Mouse (Mus musculus): ENCODE measurements around the gene Dnajc27. TPM values are rescaled to one million over a fixed set of nuclear protein-coding genes. Genes with fewer than 3 reads are reported as not detected.
A peak's percentile ranks its signal among the peaks of the same experiment; 100 is the strongest.

The Dnajc27 gene
- total and polyA plus RNA-seq, 3 experiments: 7.9 to 10.1 (median 9.8) TPM

GRCm38 (mm10) chr12:4038061-4039041 is 44.0 kb upstream of the Dnajc27 start, which contains the start of gene Efr3b:
Gene Efr3b, minus strand, starts transcription at chr12:4038915.
- Histone ChIP-seq H3K36me3 (replicated peaks in 1 of 2; ENCODE audit: control insufficient read depth in 1 of 2, insufficient read depth in 1 of 2, low read length in 1 of 2) (no peaks in the 10 kb centered on the region), H3K4me1 (ENCODE audit: control insufficient read depth in 1 of 2, insufficient read depth in 2 of 2) (peaks cover 2 to 19% of the 10 kb centered on the region in 2 experiments; a peak in 3 of 4 replicates), H3K27me3 (replicated peaks) (peaks cover 20% of the 10 kb centered on the region), H3K9me3 (replicated peaks; ENCODE audit: low read length) (no peaks in the 10 kb centered on the region), H3K9ac (ENCODE audit: insufficient read depth, low read depth) (peak within 1 kb of the TSS; percentile 40), H3K4me2 (ENCODE audit: insufficient read depth, low read depth, poor library complexity, severe bottlenecking) (peak within 1 kb of the TSS; percentile 77), H3K27ac (ENCODE audit: insufficient read depth, low read depth) (no peak within 1 kb of the TSS), H3K4me3 (replicated peaks in 1 of 3; ENCODE audit: low read depth in 2 of 3, low read length in 2 of 3, poor library complexity in 1 of 3) (peak within 1 kb of the TSS; percentile 38 to 67 (median 57)), H3K79me2 (replicated peaks; ENCODE audit: control insufficient read depth, extremely low read depth, insufficient read depth, poor library complexity, severe bottlenecking) (no peaks in the 10 kb centered on the region)
- TF ChIP-seq TBP (conservative IDR thresholded peaks at IDR 0.05; ENCODE audit: low read depth, low read length) (no peak), NRF1 (IDR thresholded peaks at IDR 0.05; ENCODE audit: low read depth, low read length) (0 out of 2 replicates have a peak, but pooled peaks have one; percentile 30), PAX5 (IDR thresholded peaks at IDR 0.05; ENCODE audit: low read length) (no peak), ELF1 (IDR thresholded peaks at IDR 0.05; ENCODE audit: low read depth, low read length) (no peak), CHD1 (IDR thresholded peaks at IDR 0.05; ENCODE audit: low read depth, low read length) (no peak), NELFE (IDR thresholded peaks at IDR 0.05; ENCODE audit: low read depth, low read length) (no peak), KAT2A (IDR thresholded peaks at IDR 0.05; ENCODE audit: insufficient replicate concordance, low read length) (no peak)
- in situ Hi-C loops (cut with MboI; ENCODE audit: low pct_ligation_motif_present, low pct_unique_long_range_greater_than_20kb, low sequenced_read_pairs) (loop anchor here (5.0 kb wide), 1 partner anchor 41 kb away; no protein-coding TSS in a partner anchor), dilution Hi-C loops (cut with MboI; ENCODE audit: extremely low pct_ligation_motif_present, extremely low pct_unique_long_range_greater_than_20kb, low sequenced_read_pairs) (no loop called here)
- DNase-seq (ENCODE audit: extremely low read depth): peak; percentile 74

GRCm38 (mm10) chr12:4039046-4039445 is 43.3 kb upstream of the Dnajc27 start:
- Histone ChIP-seq H3K4me3 (replicated peaks in 1 of 3; ENCODE audit: low read depth in 2 of 3, low read length in 2 of 3, poor library complexity in 1 of 3) (peak overlapping the region; percentile 38 to 67 (median 57)), H3K4me1 (ENCODE audit: control insufficient read depth in 1 of 2, insufficient read depth in 2 of 2) (peaks cover 2 to 23% of the 10 kb centered on the region in 2 experiments; a peak in 3 of 4 replicates), H3K27me3 (replicated peaks) (peaks cover 20% of the 10 kb centered on the region), H3K4me2 (ENCODE audit: insufficient read depth, low read depth, poor library complexity, severe bottlenecking) (peak overlapping the region; percentile 77), H3K9me3 (replicated peaks; ENCODE audit: low read length) (no peaks in the 10 kb centered on the region), H3K36me3 (replicated peaks in 1 of 2; ENCODE audit: control insufficient read depth in 1 of 2, insufficient read depth in 1 of 2, low read length in 1 of 2) (no peaks in the 10 kb centered on the region), H3K27ac (ENCODE audit: insufficient read depth, low read depth) (no peak overlapping the region), H3K9ac (ENCODE audit: insufficient read depth, low read depth) (no peak overlapping the region), H3K79me2 (replicated peaks; ENCODE audit: control insufficient read depth, extremely low read depth, insufficient read depth, poor library complexity, severe bottlenecking) (no peaks in the 10 kb centered on the region)
- TF ChIP-seq EP300 (IDR thresholded peaks at IDR 0.05; ENCODE audit: low read length) (no peak), ELF1 (IDR thresholded peaks at IDR 0.05; ENCODE audit: low read depth, low read length) (0 out of 2 replicates have a peak, but pooled peaks have one; percentile 8)
- in situ Hi-C loops (cut with MboI; ENCODE audit: low pct_ligation_motif_present, low pct_unique_long_range_greater_than_20kb, low sequenced_read_pairs) (loop anchor here (5.0 kb wide), 1 partner anchor 42 kb away; no protein-coding TSS in a partner anchor), dilution Hi-C loops (cut with MboI; ENCODE audit: extremely low pct_ligation_motif_present, extremely low pct_unique_long_range_greater_than_20kb, low sequenced_read_pairs) (no loop called here)
- no peak for DNase-seq (ENCODE audit: extremely low read depth)

- H3K4me2 ChIP-seq (ENCODE audit: insufficient read depth, low read depth, poor library complexity, severe bottlenecking): no peak overlapping the region
- no peak for TF ChIP-seq BHLHE40 (IDR thresholded peaks at IDR 0.05; ENCODE audit: low read depth, low read length)
- TF ChIP-seq RAD21 (IDR thresholded peaks at IDR 0.05; ENCODE audit: low read depth, low read length): no peak
- TF ChIP-seq TCF12 (IDR thresholded peaks at IDR 0.05; ENCODE audit: low read depth, low read length): no peak
- no peak for TF ChIP-seq USF2 (conservative IDR thresholded peaks at IDR 0.05; ENCODE audit: low read depth, low read length)
- TF ChIP-seq SIN3A (IDR thresholded peaks at IDR 0.05; ENCODE audit: low read length): no peak
- TF ChIP-seq NRF1 (IDR thresholded peaks at IDR 0.05; ENCODE audit: low read depth, low read length): no peak
- TF ChIP-seq JUN (IDR thresholded peaks at IDR 0.05; ENCODE audit: insufficient read depth, low read depth, low read length): no peak
- dilution Hi-C loops (cut with MboI; ENCODE audit: extremely low pct_ligation_motif_present, extremely low pct_unique_long_range_greater_than_20kb, low sequenced_read_pairs): no loop called here
- H3K27ac ChIP-seq (ENCODE audit: insufficient read depth, low read depth): no peak overlapping the region
- no peaks in the 10 kb centered on the region for H3K36me3 ChIP-seq (replicated peaks in 1 of 2; ENCODE audit: control insufficient read depth in 1 of 2, insufficient read depth in 1 of 2, low read length in 1 of 2)
- no peaks in the 10 kb centered on the region for H3K79me2 ChIP-seq (replicated peaks; ENCODE audit: control insufficient read depth, extremely low read depth, insufficient read depth, poor library complexity, severe bottlenecking)
- H3K9ac ChIP-seq (ENCODE audit: insufficient read depth, low read depth): no peak overlapping the region
- peaks cover 18% of the 10 kb centered on the region for H3K27me3 ChIP-seq (replicated peaks)
- H3K9me3 ChIP-seq (replicated peaks; ENCODE audit: low read length): no peaks in the 10 kb centered on the region
- DNase-seq (ENCODE audit: extremely low read depth): no peak
- peaks cover 2 to 15% of the 10 kb centered on the region in 2 experiments; a peak in 2 of 4 replicates for H3K4me1 ChIP-seq (ENCODE audit: control insufficient read depth in 1 of 2, insufficient read depth in 2 of 2)
- in situ Hi-C loops (cut with MboI; ENCODE audit: low pct_ligation_motif_present, low pct_unique_long_range_greater_than_20kb, low sequenced_read_pairs): no loop called here
- H3K4me3 ChIP-seq (replicated peaks in 1 of 3; ENCODE audit: low read depth in 2 of 3, low read length in 2 of 3, poor library complexity in 1 of 3): no peak overlapping the region
These were observed 40.0 kb upstream of the Dnajc27 start for GRCm38 (mm10) chr12:4042411-4042810.
